Mouse (Mus musculus) hindbrain, postnatal 0 days (tissue): ENCODE data around the gene Tmem268. TPM values are rescaled to one million over a fixed set of nuclear protein-coding genes. Genes with fewer than 3 reads are reported as not detected.

Experiments used
- ATAC-seq: fragments of 200-750 bp; cut with Nextera tagmentation; 2 replicates; pipeline ENCODE4 v1.8.0; 2017; ENCODE audit warnings: mild to moderate bottlenecking, moderate TSS enrichment, moderate library complexity
- DNase-seq: peaks from one replicate; pipeline ENCODE4 v3.0.0-alpha.2; 2015; ENCODE audit warnings: low spot score
- H3K27ac ChIP-seq: fragments of 300-500 bp; sonication (generic); 2 replicates; pipeline ENCODE4 v1.5.1; 2014; ENCODE audit warnings: mild to moderate bottlenecking
- H3K27me3 ChIP-seq: fragments of 300-500 bp; sonication (generic); 2 replicates; pipeline ENCODE4 v1.6.1; 2014; ENCODE audit warnings: low read length, mixed read lengths; ENCODE audit not compliant: insufficient read depth
- H3K36me3 ChIP-seq: fragments of 300-500 bp; sonication (generic); 2 replicates; pipeline ENCODE4 v1.6.1; 2014; ENCODE audit warnings: low read length, mixed read lengths; ENCODE audit not compliant: insufficient read depth
- H3K4me1 ChIP-seq: fragments of 300-500 bp; sonication (generic); 2 replicates; pipeline ENCODE4 v1.6.1; 2014; ENCODE audit warnings: antibody characterized with exemption, low read length, mixed read lengths; ENCODE audit not compliant: insufficient read depth
- H3K4me2 ChIP-seq: fragments of 300-500 bp; sonication (generic); 2 replicates; pipeline ENCODE4 v1.6.1; 2014; ENCODE audit warnings: low read depth, mild to moderate bottlenecking, low read length, moderate library complexity, mixed read lengths
- H3K4me3 ChIP-seq: fragments of 300-500 bp; sonication (generic); 2 replicates; pipeline ENCODE4 v1.5.1; 2014; ENCODE audit warnings: low read length
- H3K9ac ChIP-seq: fragments of 300-500 bp; sonication (generic); replicated peaks from 2 replicates; pipeline ENCODE4 v1.6.1; 2014; ENCODE audit warnings: mild to moderate bottlenecking, low read length, moderate library complexity, mixed read lengths
- H3K9me3 ChIP-seq: fragments of 300-500 bp; sonication (generic); 2 replicates; pipeline ENCODE4 v1.6.1; 2016; ENCODE audit warnings: low read length, mixed read lengths
- CTCF ChIP-seq: IDR thresholded peaks from 2 replicates; pipeline ENCODE4 v1.5.1; 2016; ENCODE audit warnings: antibody characterized with exemption, control low read depth, low read depth
- WGBS: fragments of 180-500 bp; shearing (Covaris S2); extraction: QIAGEN DNeasy Blood & Tissue Kit; methylation state at CpG from one replicate; pipeline ENCODE4 v1.1.7; 2014; 5-methylcytosine and 5-hydroxymethylcytosine counted together
- polyA plus RNA-seq: library from polyadenylated mRNA; unstranded; fragments of >200 nt; fragmentation: Nextera tagmentation; extraction: Ambion mirVana; gene quantifications from 2 replicates; pipeline ENCODE4 v1.2.1, GENCODE M21; 2015
- total RNA-seq: library from RNA; depleted of rRNA; stranded (reverse); fragments of >200 nt; gene quantifications from 2 replicates; pipeline ENCODE4 v1.2.3, GENCODE M21; 2014

Tmem268 gene
- total and polyA plus RNA-seq, 2 experiments from 2014 or later, result 3.9 to 7.9 TPM

DNA sequence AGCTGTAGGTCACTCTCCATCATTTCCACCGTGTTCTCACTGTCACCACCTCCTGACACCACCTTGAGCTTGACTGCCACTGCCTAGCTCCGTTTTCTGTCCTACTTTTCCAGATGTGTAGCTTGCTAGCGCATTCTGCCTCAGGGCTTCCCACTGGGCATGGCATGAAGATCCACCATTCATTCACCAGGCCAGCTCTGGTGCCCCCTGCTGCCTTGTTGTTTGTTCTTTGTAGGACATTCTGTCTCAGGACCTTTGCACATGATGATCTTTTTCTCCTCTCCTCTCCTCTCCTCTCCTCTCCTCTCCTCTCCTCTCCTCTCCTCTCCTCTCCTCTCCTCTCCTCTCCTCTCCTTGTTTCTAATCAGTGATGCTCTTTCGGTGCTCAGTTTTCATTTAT, 4.2 kb downstream of the Tmem268 start:
- ATAC-seq (no peak), DNase-seq (no peak)
- H3K36me3 ChIP-seq, result no peaks in the 10 kb centered on the region
- H3K4me2 ChIP-seq, result no peak overlapping the region
- H3K4me3 ChIP-seq, result no peak overlapping the region
- TF ChIP-seq CTCF, result no peak
- no peak overlapping the region for H3K27ac ChIP-seq
- no peak overlapping the region for H3K9ac ChIP-seq
- H3K9me3 ChIP-seq, result no peaks in the 10 kb centered on the region
- H3K4me1 ChIP-seq, result no peaks in the 10 kb centered on the region; the same call in 1 of the 2 replicates
- H3K27me3 ChIP-seq, result no peaks in the 10 kb centered on the region
- WGBS, result 85% methylated on average over 4 of the region's 4 CpGs

DNA sequence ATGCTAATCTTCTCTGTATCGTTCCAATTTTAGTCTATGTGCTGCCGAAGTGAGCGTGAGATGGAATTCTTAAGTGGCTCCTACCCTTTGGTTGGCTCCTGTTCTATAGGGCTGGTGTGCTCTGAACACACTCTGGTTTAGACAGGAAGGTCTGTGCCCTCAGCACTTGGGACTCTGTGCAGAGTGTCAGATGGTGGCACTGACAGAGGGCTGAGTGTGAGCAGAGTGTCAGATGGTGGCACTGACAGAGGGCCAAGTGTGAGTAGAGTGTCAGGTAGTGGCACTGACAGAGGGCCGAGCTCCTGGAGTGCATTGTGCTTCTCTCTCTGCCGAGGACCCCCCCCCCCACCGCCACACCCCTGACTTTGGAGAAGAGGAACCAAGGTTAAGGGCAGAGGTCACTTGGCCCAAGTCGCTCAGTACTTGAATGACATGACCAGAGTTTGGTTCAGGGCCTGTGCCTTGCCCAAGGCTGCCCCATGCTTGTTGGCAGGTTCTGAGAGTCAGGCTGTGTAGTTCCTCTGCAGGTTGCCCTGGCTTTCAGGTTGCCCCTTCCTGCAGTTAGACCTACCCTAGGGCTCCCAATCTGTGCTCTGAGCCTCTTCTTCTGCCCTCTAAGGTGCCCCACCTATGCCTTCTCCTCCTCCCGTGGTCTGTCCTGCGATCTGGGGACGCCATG, 9.3 kb downstream of the Tmem268 start:
- Histone ChIP-seq H3K9ac (no peak overlapping the region), H3K4me3 (no peak overlapping the region), H3K27me3 (no peaks in the 10 kb centered on the region), H3K9me3 (no peaks in the 10 kb centered on the region), H3K36me3 (no peaks in the 10 kb centered on the region), H3K27ac (no peak overlapping the region), H3K4me1 (peaks cover 2% of the 10 kb centered on the region; the same call in 1 of the 2 replicates), H3K4me2 (no peak overlapping the region)
- no peak for DNase-seq
- ATAC-seq, result 0 out of 2 replicates have a peak, but pooled peaks have one; percentile 6
- 87% methylated on average over 10 of the region's 10 CpGs for WGBS
- no peak for TF ChIP-seq CTCF

DNA sequence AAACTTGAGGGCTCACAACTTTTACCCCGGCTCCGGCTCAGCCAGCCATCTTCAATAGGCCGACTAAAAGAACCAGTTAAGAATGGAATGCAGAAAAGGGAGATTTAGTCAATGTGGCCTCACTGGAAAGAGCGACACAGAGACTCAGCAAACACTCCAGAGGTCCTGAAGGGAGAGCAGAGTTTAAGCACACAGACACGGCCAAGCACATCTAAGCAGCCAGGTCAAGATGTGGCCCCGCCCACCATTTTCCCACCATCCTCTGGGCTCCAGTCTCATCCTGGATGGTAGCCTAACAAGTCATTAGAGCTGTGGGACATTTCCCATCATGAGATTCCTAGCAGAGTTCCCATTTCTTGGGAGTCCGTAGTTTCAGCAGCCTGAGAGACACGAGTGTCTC, 10.7 kb downstream of the Tmem268 start:
- 89% methylated on average over 8 of the region's 8 CpGs for WGBS
- Histone ChIP-seq H3K9ac (no peak overlapping the region), H3K4me2 (no peak overlapping the region), H3K9me3 (no peaks in the 10 kb centered on the region), H3K4me3 (no peak overlapping the region), H3K4me1 (peaks cover 2% of the 10 kb centered on the region; the same call in 1 of the 2 replicates), H3K36me3 (no peaks in the 10 kb centered on the region), H3K27me3 (no peaks in the 10 kb centered on the region), H3K27ac (no peak overlapping the region)
- no peak for TF ChIP-seq CTCF
- DNase-seq (no peak), ATAC-seq (no peak)

DNA sequence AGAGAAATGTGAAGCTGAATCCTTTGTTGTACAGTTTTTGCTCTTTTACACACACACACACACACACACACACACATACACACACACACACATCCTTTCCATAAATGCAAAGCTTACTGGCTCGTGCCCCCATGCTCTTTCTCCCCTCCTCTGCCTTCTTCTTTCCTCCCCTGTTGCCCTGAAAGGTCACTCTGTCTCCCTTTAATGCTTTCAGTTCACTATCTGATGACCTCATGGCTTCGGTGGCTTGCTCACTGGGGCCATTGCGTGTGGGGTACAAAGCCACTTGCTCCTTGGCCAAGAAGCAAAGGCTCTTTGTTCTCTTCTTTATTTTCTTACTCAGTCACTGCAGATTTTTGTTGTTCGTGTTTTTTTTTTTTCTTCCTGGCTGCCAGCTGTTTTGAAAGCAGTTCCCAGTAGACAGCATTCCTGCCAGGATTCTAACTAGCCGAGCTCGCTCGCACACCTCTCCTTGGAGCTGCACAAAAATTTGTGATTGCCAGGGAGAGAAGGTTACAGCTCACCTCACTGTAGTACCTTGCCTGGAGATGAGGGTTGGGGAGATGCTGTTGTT, 11.7 kb downstream of the Tmem268 start:
- H3K9me3 ChIP-seq, result no peaks in the 10 kb centered on the region
- H3K27ac ChIP-seq, result no peak overlapping the region; the same call in 1 of the 2 replicates
- H3K27me3 ChIP-seq, result no peaks in the 10 kb centered on the region
- DNase-seq (peak; percentile 26), ATAC-seq (no peak)
- 19% methylated on average over 7 of the region's 7 CpGs for WGBS
- H3K4me3 ChIP-seq, result no peak overlapping the region
- no peak overlapping the region for H3K4me2 ChIP-seq
- H3K36me3 ChIP-seq, result no peaks in the 10 kb centered on the region
- H3K9ac ChIP-seq, result no peak overlapping the region
- H3K4me1 ChIP-seq, result peaks cover 2% of the 10 kb centered on the region; the same call in 1 of the 2 replicates
- TF ChIP-seq CTCF, result no peak

DNA sequence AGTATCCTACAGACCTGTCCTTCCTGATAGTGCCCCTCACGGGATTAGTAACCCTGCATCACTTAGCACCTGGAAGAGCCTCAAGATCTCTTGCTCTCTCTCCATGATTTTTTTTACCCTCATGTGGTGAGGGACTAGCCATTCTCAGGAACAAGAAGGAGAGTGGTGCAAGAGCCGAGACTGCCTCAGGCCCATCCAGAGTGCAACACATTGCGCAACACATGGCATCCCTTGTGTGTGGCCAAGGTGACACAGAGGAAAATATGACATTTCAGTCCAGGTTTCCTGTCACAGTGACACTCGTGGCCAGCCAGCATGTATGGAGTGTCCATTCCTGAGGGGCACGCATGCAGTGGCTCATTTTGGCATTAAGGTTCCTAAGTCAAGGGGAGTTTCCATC, 14.0 kb downstream of the Tmem268 start:
- no peak overlapping the region for H3K4me3 ChIP-seq
- H3K4me1 ChIP-seq, result peaks cover 2% of the 10 kb centered on the region; the same call in 1 of the 2 replicates
- H3K9ac ChIP-seq, result no peak overlapping the region
- no peaks in the 10 kb centered on the region for H3K27me3 ChIP-seq
- no peak for DNase-seq
- no peak for TF ChIP-seq CTCF
- WGBS, result 90% methylated on average over 5 of the region's 5 CpGs
- ATAC-seq, result no peak
- H3K27ac ChIP-seq, result no peak overlapping the region
- no peaks in the 10 kb centered on the region for H3K9me3 ChIP-seq
- no peak overlapping the region for H3K4me2 ChIP-seq
- H3K36me3 ChIP-seq, result no peaks in the 10 kb centered on the region

DNA sequence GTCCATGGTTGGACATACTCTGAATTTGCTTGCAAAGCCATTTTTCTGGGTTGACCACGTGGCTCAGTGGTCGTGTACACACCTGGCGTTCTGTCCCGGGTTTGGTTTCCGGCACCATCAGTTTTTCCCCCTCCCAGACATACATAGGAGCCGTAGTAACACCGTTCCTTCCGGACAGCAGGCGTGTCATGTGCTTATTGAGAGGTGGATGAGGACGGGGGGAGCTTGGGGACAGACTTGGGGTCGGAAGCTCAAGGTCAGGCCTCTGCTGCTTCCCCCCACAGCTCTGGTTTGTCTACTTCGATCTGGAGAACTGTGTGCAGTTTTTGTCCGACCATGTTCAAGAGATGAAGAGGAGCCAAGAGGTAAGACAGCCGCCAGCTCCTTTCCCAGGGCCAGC, 21.1 kb downstream of the Tmem268 start:
- Histone ChIP-seq H3K4me3 (no peak overlapping the region), H3K27me3 (no peaks in the 10 kb centered on the region), H3K27ac (no peak overlapping the region), H3K9me3 (no peaks in the 10 kb centered on the region), H3K4me1 (peaks cover 9% of the 10 kb centered on the region; the same call in 1 of the 2 replicates), H3K9ac (no peak overlapping the region), H3K4me2 (no peak overlapping the region), H3K36me3 (no peaks in the 10 kb centered on the region)
- DNase-seq (no peak), ATAC-seq (peak; percentile 48)
- WGBS, result 78% methylated on average over 14 of the region's 14 CpGs
- no peak for TF ChIP-seq CTCF

DNA sequence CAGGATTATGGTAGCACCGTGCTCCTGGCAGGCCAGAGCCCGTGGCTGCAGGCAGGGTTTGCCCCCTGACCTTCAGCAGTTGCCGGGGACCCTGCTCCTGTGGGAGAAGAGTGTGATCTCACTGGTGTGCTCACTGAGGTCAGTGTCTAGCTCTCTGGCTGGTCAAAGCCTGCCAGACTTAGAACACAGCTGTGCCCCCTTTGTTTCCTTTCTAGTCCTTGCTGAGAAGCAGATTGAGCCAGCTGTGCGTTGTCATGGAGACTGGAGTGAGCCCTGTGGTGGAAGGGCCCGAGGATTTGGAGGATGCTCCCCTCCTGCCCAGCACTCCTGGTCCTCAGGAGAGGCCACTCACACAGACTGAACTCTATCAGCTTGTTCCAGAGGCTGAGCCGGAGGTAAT, 21.5 kb downstream of the Tmem268 start:
- Histone ChIP-seq H3K36me3 (no peaks in the 10 kb centered on the region), H3K9me3 (no peaks in the 10 kb centered on the region), H3K9ac (no peak overlapping the region), H3K27me3 (no peaks in the 10 kb centered on the region), H3K4me3 (no peak overlapping the region), H3K4me1 (peaks cover 9% of the 10 kb centered on the region; the same call in 1 of the 2 replicates), H3K27ac (no peak overlapping the region), H3K4me2 (no peak overlapping the region)
- WGBS, result 13% methylated on average over 6 of the region's 6 CpGs
- peak; percentile 63 for DNase-seq
- TF ChIP-seq CTCF, result no peak
- peak; percentile 86 for ATAC-seq
